In the genomic region with DNA sequence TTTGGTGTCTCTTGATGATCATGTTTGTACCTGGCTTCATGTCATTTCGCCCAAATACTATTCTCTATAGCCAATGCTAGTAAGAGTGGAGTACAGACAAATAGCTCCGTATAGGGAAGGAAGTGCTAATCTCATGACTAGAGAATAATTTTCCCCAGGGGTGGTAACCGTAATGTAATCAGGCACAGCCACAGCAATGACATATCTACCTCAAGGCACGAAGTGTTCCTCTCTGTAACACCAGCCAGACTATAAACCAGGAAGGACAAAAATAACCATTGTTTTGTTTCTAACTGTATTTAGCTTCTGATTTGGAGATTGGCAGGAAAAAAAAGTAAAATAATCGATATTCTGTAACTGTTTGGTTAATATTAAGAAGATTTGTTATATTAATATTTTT, we compare ENCODE assay signal across 23 mouse cellular contexts.
DNase-seq lines count a peak whose midpoint lies in the region; ATAC-seq and TF ChIP-seq lines count a peak whose summit lies in the region.
"Had no signal": no experiment of that assay in that cellular context is flagged by ENCODE, and none has a peak within 500 bp of the region (broad histone marks: within the 10 kb centered on the region; RNA-seq: fewer than 3 reads in every experiment).

No protein-coding gene starts in this region.

- H3K4me1 ChIP-seq in MEL (ENCODE audit: control insufficient read depth in 1 of 2, insufficient read depth in 2 of 2, low read length in 2 of 2): peaks cover 6 to 8% of the 10 kb centered on the region in 2 experiments
- H3K4me1 ChIP-seq: embryonic facial prominence, embryonic 12.5 days had no signal

- TF ChIP-seq POLR2A in MEL (IDR thresholded peaks at IDR 0.05; ENCODE audit: control insufficient read depth in 1 of 2, insufficient read depth in 1 of 2, low read depth in 1 of 2, low read length in 2 of 2, poor library complexity in 1 of 2): no peak

- no peaks in the 10 kb centered on the region for H3K27me3 ChIP-seq in MEL (ENCODE audit: control insufficient read depth in 1 of 2, insufficient read depth in 2 of 2, low read length in 2 of 2)
- H3K27me3 ChIP-seq: embryonic facial prominence, embryonic 12.5 days; forebrain, embryonic 13.5 days; forebrain, embryonic 15.5 days had no signal

- H3K9ac ChIP-seq in MEL (ENCODE audit: control insufficient read depth, low read depth, low read length, poor library complexity, severe bottlenecking): no peak overlapping the region
- H3K9ac ChIP-seq: embryonic facial prominence, embryonic 12.5 days; forebrain, embryonic 13.5 days; forebrain, embryonic 15.5 days; forebrain, postnatal 0 days had no signal

- ATAC-seq in common myeloid progenitor, adult 5-6 weeks (replicated peaks; ENCODE audit: low read depth, poor library complexity, severe bottlenecking): peak; percentile 96
- peak; percentile 93 for ATAC-seq in megakaryocyte progenitor cell, adult 5-6 weeks (replicated peaks; ENCODE audit: poor library complexity)
- ATAC-seq: CD4-positive, CD25-positive, alpha-beta regulatory T cell, adult 4 months; forebrain, embryonic 15.5 days; forebrain, postnatal 0 days had no signal

- peaks cover 0 to 8% of the 10 kb centered on the region in 2 experiments; a peak in 2 of 4 replicates for H3K36me3 ChIP-seq in MEL (ENCODE audit: control insufficient read depth in 1 of 2, insufficient read depth in 2 of 2, low read length in 2 of 2)
- H3K36me3 ChIP-seq: embryonic facial prominence, embryonic 10.5 days; embryonic facial prominence, embryonic 12.5 days; forebrain, embryonic 15.5 days had no signal

- H3K4me3 ChIP-seq in MEL (ENCODE audit: control insufficient read depth in 1 of 2, insufficient read depth in 1 of 2, low read depth in 2 of 2, low read length in 2 of 2): no peak overlapping the region
- H3K4me3 ChIP-seq: embryonic facial prominence, embryonic 10.5 days; embryonic facial prominence, embryonic 12.5 days; forebrain, embryonic 13.5 days; forebrain, embryonic 15.5 days had no signal

- H3K27ac ChIP-seq in MEL (ENCODE audit: control insufficient read depth, low read depth, low read length): no peak overlapping the region; the same call in 1 of the 2 replicates
- H3K27ac ChIP-seq: embryonic facial prominence, embryonic 10.5 days; embryonic facial prominence, embryonic 12.5 days; forebrain, embryonic 13.5 days; forebrain, embryonic 15.5 days had no signal

- DNase-seq in 416B (ENCODE audit: low read depth): peak; percentile 4
- DNase-seq in MEL (ENCODE audit: low read depth, low spot score): peak; percentile 87
- DNase-seq in thymus, postnatal 10 days (ENCODE audit: low spot score in 2 of 2): no peak
- DNase-seq in right cerebral cortex, adult 18-20 months: no peak
- no peak for DNase-seq in left cerebral cortex, adult 11 months (ENCODE audit: low spot score)
- DNase-seq in B cell, adult 2 months: no peak
- DNase-seq: adrenal gland, adult 2 months; adrenal gland, postnatal 10 days; adrenal gland, postnatal 25 days; cerebellum, adult 11 months; cerebellum, adult 18-20 months; cerebellum, adult 8-10 months; cerebellum, adult 9-11 months; cerebellum, postnatal 14 days; cerebellum, postnatal 36 days; forebrain, postnatal 0 days had no signal

- no peak for TF ChIP-seq RAD21 in MEL (IDR thresholded peaks at IDR 0.05; ENCODE audit: low read depth, low read length)

- peak; percentile 93 to 95 for TF ChIP-seq EP300 in MEL (IDR thresholded peaks at IDR 0.05; ENCODE audit: low read depth in 1 of 2, low read length in 2 of 2)

- no peak for TF ChIP-seq CTCF in MEL (IDR thresholded peaks at IDR 0.05 in 2 of 3, conservative IDR thresholded peaks at IDR 0.05 in 1 of 3; ENCODE audit: control insufficient read depth in 1 of 3, insufficient read depth in 1 of 3, low read depth in 2 of 3, low read length in 3 of 3, poor library complexity in 1 of 3, severe bottlenecking in 1 of 3)

- H3K79me2 ChIP-seq in MEL (ENCODE audit: control insufficient read depth, insufficient read depth, low read length, poor library complexity): no peaks in the 10 kb centered on the region

- H3K9me3 ChIP-seq in MEL (replicated peaks; ENCODE audit: insufficient read depth, low read length): no peaks in the 10 kb centered on the region
- H3K9me3 ChIP-seq: embryonic facial prominence, embryonic 10.5 days; embryonic facial prominence, embryonic 12.5 days; forebrain, embryonic 13.5 days; forebrain, embryonic 15.5 days had no signal

TF ChIP-seq in MEL, 35 proteins besides CTCF, POLR2A, EP300 and RAD21:
- TF ChIP-seq MEF2A (IDR thresholded peaks at IDR 0.05; ENCODE audit: extremely low read depth, insufficient replicate concordance, low read depth, low read length, poor library complexity, severe bottlenecking): peak; percentile 94; the same call in 1 of the 2 replicates
- TF ChIP-seq ZMIZ1 (IDR thresholded peaks at IDR 0.05; ENCODE audit: low read depth, low read length): no peak
- 0 out of 2 replicates have a peak, but pooled peaks have one; percentile 37 for TF ChIP-seq ELF1 (IDR thresholded peaks at IDR 0.05; ENCODE audit: low read depth, low read length)
- peak; percentile 88 for TF ChIP-seq ETS1 (IDR thresholded peaks at IDR 0.05; ENCODE audit: low read depth, low read length)
- peak; percentile 83 for TF ChIP-seq TCF12 (IDR thresholded peaks at IDR 0.05; ENCODE audit: low read depth, low read length)
- TF ChIP-seq USF2 (IDR thresholded peaks at IDR 0.05; ENCODE audit: borderline replicate concordance in 1 of 2, insufficient read depth in 1 of 2, low read depth in 1 of 2, low read length in 2 of 2): no peak
- no peak for TF ChIP-seq SMC3 (IDR thresholded peaks at IDR 0.05; ENCODE audit: low read depth, low read length)
- TF ChIP-seq ZNF384 (IDR thresholded peaks at IDR 0.05; ENCODE audit: low read depth, low read length): no peak
- peak; percentile 17; the same call in 1 of the 2 replicates for TF ChIP-seq TAL1 (IDR thresholded peaks at IDR 0.05; ENCODE audit: low read length)
- TF ChIP-seq BHLHE40 (IDR thresholded peaks at IDR 0.05; ENCODE audit: borderline replicate concordance, low read depth, low read length): peak; percentile 57; the same call in 1 of the 2 replicates
- TF ChIP-seq MYB (IDR thresholded peaks at IDR 0.05; ENCODE audit: low read depth, low read length): peak; percentile 56; the same call in 1 of the 2 replicates
- peak; percentile 69 for TF ChIP-seq SIN3A (IDR thresholded peaks at IDR 0.05; ENCODE audit: low read length)
- peak; percentile 84 for TF ChIP-seq RCOR1 (IDR thresholded peaks at IDR 0.05; ENCODE audit: low read depth, low read length)
- no peak for TF ChIP-seq NRF1 (IDR thresholded peaks at IDR 0.05; ENCODE audit: insufficient read depth, low read depth, low read length, poor library complexity, severe bottlenecking)
- TF ChIP-seq HCFC1 (IDR thresholded peaks at IDR 0.05; ENCODE audit: low read depth, low read length): peak; percentile 43
- peak; percentile 86 for TF ChIP-seq GATA1 (IDR thresholded peaks at IDR 0.05; ENCODE audit: low read depth, low read length)

Comparison
In these comparisons a context has a peak if more than half of its experiments do, and no peak if none do; other contexts are left out.
1. DNase-seq: peak in 416B (single experiment) and MEL (single experiment); none in thymus, postnatal 10 days (0 of 2), right cerebral cortex, adult 18-20 months (single experiment), left cerebral cortex, adult 11 months (single experiment) and B cell, adult 2 months (0 of 2).